Mouse (Mus musculus) cerebellum, adult 9-10 months (tissue): Measurements from ENCODE around the gene Hoxa10.
A peak's percentile ranks its signal among the peaks of the same experiment; 100 is the strongest.

Source experiments
- DNase-seq: peaks from one replicate; pipeline ENCODE4 v3.0.0; 2022

Hoxa10 gene

GRCm38 (mm10) chr6:52262463-52263320, 22.0 kb upstream of the Hoxa10 start:
- no peak for DNase-seq

GRCm38 (mm10) chr6:52261751-52262462, 21.3 kb upstream of the Hoxa10 start:
- DNase-seq, result no peak

- no peak for DNase-seq
Observed at GRCm38 (mm10) chr6:52260654-52261575, 20.3 kb upstream of the Hoxa10 start, which contains the start of gene Hoxa13. Gene Hoxa13, minus strand, starts transcription at chr6:52260880.

GRCm38 (mm10) chr6:52259811-52260261, 19.2 kb upstream of the Hoxa10 start:
- DNase-seq, result no peak

GRCm38 (mm10) chr6:52259081-52259790, 18.6 kb upstream of the Hoxa10 start:
- DNase-seq, result no peak

GRCm38 (mm10) chr6:52256956-52257355, 16.3 kb upstream of the Hoxa10 start:
- peak; percentile 46 for DNase-seq

- no peak for DNase-seq
Observed at GRCm38 (mm10) chr6:52253511-52254500, 13.2 kb upstream of the Hoxa10 start.

GRCm38 (mm10) chr6:52252775-52253376, 12.2 kb upstream of the Hoxa10 start:
- DNase-seq, result no peak

- DNase-seq, result no peak
Observed at GRCm38 (mm10) chr6:52252016-52252774, 11.5 kb upstream of the Hoxa10 start.

GRCm38 (mm10) chr6:52251177-52251879, 10.7 kb upstream of the Hoxa10 start:
- DNase-seq, result no peak

GRCm38 (mm10) chr6:52249826-52250225, 9.2 kb upstream of the Hoxa10 start:
- DNase-seq, result no peak

- no peak for DNase-seq
Observed at GRCm38 (mm10) chr6:52249415-52249738, 8.7 kb upstream of the Hoxa10 start.

- no peak for DNase-seq
Observed at GRCm38 (mm10) chr6:52248638-52249414, 8.2 kb upstream of the Hoxa10 start.

GRCm38 (mm10) chr6:52247766-52248637, 7.3 kb upstream of the Hoxa10 start:
- DNase-seq, result no peak

GRCm38 (mm10) chr6:52246916-52247315, 6.3 kb upstream of the Hoxa10 start:
- no peak for DNase-seq

- DNase-seq, result no peak
Observed at GRCm38 (mm10) chr6:52246403-52246803, 5.7 kb upstream of the Hoxa10 start.

- no peak for DNase-seq
Observed at GRCm38 (mm10) chr6:52245757-52246142, 5.1 kb upstream of the Hoxa10 start, which contains the start of gene Hoxa11. Gene Hoxa11, minus strand, starts transcription at chr6:52245810.
